Mouse (Mus musculus): ENCODE data around the gene Gm20852. TPM values are rescaled to one million over a fixed set of nuclear protein-coding genes. Genes with fewer than 3 reads are reported as not detected.
"Not testable (repeated sequence)": the region's sequence is repeated elsewhere in the genome, so short reads cannot be mapped to it uniquely, and the experiment has no call there.

Gm20852 gene
- not detected in 2 replicates for total RNA-seq (2021)
- long read RNA-seq: 0 reads

- DNase-seq: not testable (repeated sequence)
These were observed at the start of gene Gm20852 for GRCm38 (mm10) chrY:66742023-66742422. Gene Gm20852, minus strand, starts transcription at chrY:66742123.
